8 mouse cellular contexts compared by ENCODE assay signal in the genomic region with DNA sequence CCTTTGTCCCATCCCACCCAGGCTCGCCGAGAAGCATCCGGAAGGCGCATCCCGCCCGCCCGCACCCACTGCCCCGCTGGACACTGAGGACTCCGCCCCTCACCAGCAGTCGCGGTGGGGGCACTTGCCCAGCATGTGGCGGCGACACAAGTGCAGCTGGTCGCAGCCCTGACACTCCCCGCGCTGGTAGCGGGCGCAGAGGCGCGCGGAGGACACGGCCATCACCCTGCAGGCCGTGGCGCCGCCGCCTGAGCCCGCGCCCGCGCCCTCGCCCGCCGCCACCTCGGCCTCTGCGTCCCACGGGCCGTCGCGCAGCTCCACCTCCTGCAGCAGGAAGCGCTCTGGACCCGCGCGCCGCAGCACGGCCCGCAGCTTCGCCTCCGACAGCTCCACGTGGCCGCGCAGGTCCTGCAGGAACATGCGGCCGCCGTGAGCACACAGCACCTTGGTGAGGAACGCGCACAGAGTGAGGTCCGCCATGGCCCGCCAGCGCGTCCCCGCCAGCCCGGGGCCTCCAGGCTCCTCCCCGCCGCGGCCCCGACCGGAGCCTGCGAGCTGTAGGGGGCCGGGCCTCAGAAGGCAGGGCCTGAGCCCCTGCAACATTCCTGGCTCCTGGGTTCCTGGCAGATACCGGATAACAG. TPM values are rescaled to one million over a fixed set of nuclear protein-coding genes. Genes with fewer than 3 reads are reported as not detected.
DNase-seq lines count a peak whose midpoint lies in the region; ATAC-seq and TF ChIP-seq lines count a peak whose summit lies in the region.

TSS of gene Zc3hav1l (minus strand) at position 499 of the 641 bp plus-strand sequence.

- CTCF ChIA-PET in Patski (lab: Charles Lee) = no interaction called here

- H3K27ac ChIP-seq in hindbrain, embryonic 15.5 days (replicated peaks) = peak within 1 kb of the TSS; percentile 93
- peak within 1 kb of the TSS; percentile 85 for H3K27ac ChIP-seq in left cerebral cortex, adult 2 months
- H3K27ac ChIP-seq in macrophage = no peak within 1 kb of the TSS

- peak; percentile 96 for ATAC-seq in Patski
- peak; percentile 96 for ATAC-seq in hindbrain, embryonic 15.5 days (ENCODE audit: low FRiP score, low read depth)

- H3K9ac ChIP-seq in hindbrain, embryonic 15.5 days = peak within 1 kb of the TSS; percentile 83

- POLR2A ChIA-PET in Patski (lab: Charles Lee) = interaction anchor here (0.6 to 1.2 kb wide), 5 partner anchors 8 to 172 kb away, joined by 3 read pairs; no protein-coding TSS in a partner anchor

- in situ Hi-C loops in Patski (cut with MboI; ENCODE audit: low pct_unique_long_range_greater_than_20kb) = no loop called here

- H3K79me2 ChIP-seq in macrophage (ENCODE audit: inconsistent target) = no peaks in the 10 kb centered on the region

- H3K4me1 ChIP-seq in hindbrain, embryonic 15.5 days (replicated peaks) = peaks cover 16% of the 10 kb centered on the region

- TF ChIP-seq CTCF in Patski (IDR thresholded peaks at IDR 0.05) = no peak
- no peak for TF ChIP-seq CTCF in left cerebral cortex, adult 2 months (IDR thresholded peaks at IDR 0.05)

- peak within 1 kb of the TSS; percentile 55 for H3K4me2 ChIP-seq in hindbrain, embryonic 15.5 days

- WGBS in hindbrain, embryonic 15.5 days = under 1% methylated on average over 53 of the region's 70 CpGs
- WGBS in macrophage (ENCODE audit: missing documents) = under 1% methylated on average over 69 of the region's 70 CpGs

- DNase-seq in Patski (ENCODE audit: low read depth, low spot score) = no peak
- peak; percentile 75 to 83 for DNase-seq in cerebellum, postnatal 10 days
- DNase-seq in frontal cortex, postnatal 36 days (ENCODE audit: low spot score in 2 of 2) = peak; percentile 62 to 65
- DNase-seq in left cerebral cortex, adult 2 months (ENCODE audit: extremely low spot score in 1 of 2, low spot score in 2 of 2) = peak; percentile 65 to 72
- DNase-seq in right cerebral cortex, postnatal 10 days (ENCODE audit: low spot score in 2 of 2) = peak; percentile 71 to 74
- peak; percentile 65 for DNase-seq in urinary bladder, postnatal 25 days (ENCODE audit: low spot score)

- H3K36me3 ChIP-seq in hindbrain, embryonic 15.5 days = peaks cover 14% of the 10 kb centered on the region
- H3K36me3 ChIP-seq in macrophage (ENCODE audit: inconsistent target) = no peaks in the 10 kb centered on the region

- no peaks in the 10 kb centered on the region for H3K9me3 ChIP-seq in hindbrain, embryonic 15.5 days

- H3K27me3 ChIP-seq in Patski = no peaks in the 10 kb centered on the region
- H3K27me3 ChIP-seq in hindbrain, embryonic 15.5 days = no peaks in the 10 kb centered on the region

- intact Hi-C loops in left cerebral cortex, adult 2 months (cut with DNase I) = loop anchor here (2.0 kb wide), 1 partner anchor 44 kb away; the partner anchor contains the start of gene D630045J12Rik

- H3K4me3 ChIP-seq in hindbrain, embryonic 15.5 days = peak within 1 kb of the TSS; percentile 71
- H3K4me3 ChIP-seq in left cerebral cortex, adult 2 months = peak within 1 kb of the TSS; percentile 57
- peak within 1 kb of the TSS; percentile 33 for H3K4me3 ChIP-seq in macrophage (ENCODE audit: inconsistent target)

RNA-seq across cellular contexts. Expression of gene Zc3hav1l, which starts in this region (rescaled TPM):
- polyA plus RNA-seq in Patski (2021) = 4.0 TPM
- polyA plus RNA-seq in hindbrain, embryonic 15.5 days (2015; fragmentation: Nextera tagmentation; extraction: Ambion mirVana) = 7.4 and 7.8 TPM in 2 replicates
- 1 to 10 TPM; 3.2 to 3.4 TPM for total RNA-seq in left cerebral cortex, adult 2 months (2021)
- total RNA-seq in macrophage (2018; cell fraction: chromatin; rRNA removed) = 10 to 100 TPM in 1 of 26 experiments, 1 to 10 TPM in 22, under 1 TPM in 3; 0.65 to 10.1 (median 1.6) TPM
- under 1 TPM; 0.11 to 0.65 (median 0.30) TPM for total RNA-seq in macrophage (2018; cell fraction: cytosol; rRNA removed)
- 10 to 100 TPM in 1 of 26 experiments, 1 to 10 TPM in 23, under 1 TPM in 2; 0.81 to 17.1 (median 2.3) TPM for total RNA-seq in macrophage (2018; cell fraction: nucleus; rRNA removed)
- 0.25 to 1.6 TPM (median 0.59 TPM) in 3 replicates for polyA plus RNA-seq in macrophage (2018)
